Mouse (Mus musculus) neural tube, embryonic 14.5 days (tissue): Measurements from ENCODE around the gene Try10. TPM values are rescaled to one million over a fixed set of nuclear protein-coding genes. Genes with fewer than 3 reads are reported as not detected.
"Not testable (repeated sequence)": the region's sequence is repeated elsewhere in the genome, so short reads cannot be mapped to it uniquely, and the experiment has no call there.

Experiments used
- ATAC-seq: fragments of 200-750 bp; cut with Nextera tagmentation; 2 replicates; pipeline ENCODE4 v1.8.0; 2017; ENCODE audit warnings: low read depth, mild to moderate bottlenecking, moderate TSS enrichment, moderate library complexity
- H3K27ac ChIP-seq: fragments of 300-500 bp; sonication (generic); 2 replicates; pipeline ENCODE4 v1.5.1; 2014; ENCODE audit warnings: low read depth, mild to moderate bottlenecking, control low read depth, low read length, moderate library complexity, mixed read lengths
- H3K27me3 ChIP-seq: fragments of 300-500 bp; sonication (generic); 2 replicates; pipeline ENCODE4 v1.6.1; 2014; ENCODE audit warnings: low read length; ENCODE audit not compliant: control insufficient read depth, insufficient read depth
- H3K36me3 ChIP-seq: fragments of 300-500 bp; sonication (generic); 2 replicates; pipeline ENCODE4 v1.6.1; 2014; ENCODE audit warnings: low read length, mixed read lengths; ENCODE audit not compliant: control insufficient read depth, insufficient read depth
- H3K4me1 ChIP-seq: fragments of 300-500 bp; sonication (generic); 2 replicates; pipeline ENCODE4 v1.6.1; 2014; ENCODE audit warnings: low read length; ENCODE audit not compliant: control insufficient read depth, insufficient read depth
- H3K4me2 ChIP-seq: fragments of 300-500 bp; sonication (generic); 2 replicates; pipeline ENCODE4 v1.6.1; 2014; ENCODE audit warnings: mild to moderate bottlenecking, low read depth, low read length, control low read depth
- H3K4me3 ChIP-seq: fragments of 300-500 bp; sonication (generic); 2 replicates; pipeline ENCODE4 v1.5.1; 2014; ENCODE audit warnings: low read depth, low read length, control low read depth, mixed read lengths
- H3K9ac ChIP-seq: fragments of 300-500 bp; sonication (generic); replicated peaks from 2 replicates; pipeline ENCODE4 v1.6.1; 2014; ENCODE audit warnings: low read depth, mild to moderate bottlenecking, control low read depth, low read length, mixed read lengths
- H3K9me3 ChIP-seq: fragments of 300-500 bp; sonication (generic); 2 replicates; pipeline ENCODE4 v1.6.1; 2016; ENCODE audit warnings: low read length; ENCODE audit not compliant: control insufficient read depth
- WGBS: fragments of 180-500 bp; shearing (Covaris S2); extraction: QIAGEN DNeasy Blood & Tissue Kit; methylation state at CpG from one replicate; pipeline ENCODE4 v1.1.7; 2014; 5-methylcytosine and 5-hydroxymethylcytosine counted together
- polyA plus RNA-seq: library from polyadenylated mRNA; unstranded; fragments of >200 nt; fragmentation: Nextera tagmentation; extraction: Ambion mirVana; gene quantifications from 2 replicates; pipeline ENCODE4 v1.2.1, GENCODE M21; 2014

Try10 gene
- not detected in 2 replicates for polyA plus RNA-seq

GRCm38 (mm10) chr6:41353932-41354331, at the start of gene Try10:
TSS of gene Try10 (plus strand) at chr6:41354105.
- no peaks in the 10 kb centered on the region for H3K36me3 ChIP-seq
- H3K4me2 ChIP-seq = no peak within 1 kb of the TSS
- H3K27ac ChIP-seq = no peak within 1 kb of the TSS
- no peak for ATAC-seq
- H3K27me3 ChIP-seq = no peaks in the 10 kb centered on the region
- H3K9me3 ChIP-seq = no peaks in the 10 kb centered on the region
- 81% methylated on average over 2 of the region's 2 CpGs for WGBS
- H3K9ac ChIP-seq = no peak within 1 kb of the TSS
- H3K4me1 ChIP-seq = no peaks in the 10 kb centered on the region
- H3K4me3 ChIP-seq = no peak within 1 kb of the TSS

- not testable (repeated sequence) for H3K9ac ChIP-seq, ATAC-seq, H3K36me3 ChIP-seq, H3K27ac ChIP-seq, H3K4me1 ChIP-seq, H3K9me3 ChIP-seq, H3K27me3 ChIP-seq, H3K4me2 ChIP-seq, H3K4me3 ChIP-seq
- 76% methylated on average over 3 of the region's 3 CpGs for WGBS
These were observed 37.2 kb upstream of the Try10 start, which contains the start of gene Try5 for GRCm38 (mm10) chr6:41316741-41317140. TSS of gene Try5 (minus strand) at chr6:41316841.

GRCm38 (mm10) chr6:41373772-41374171, 19.9 kb downstream of the Try10 start:
- H3K36me3 ChIP-seq, H3K9ac ChIP-seq, H3K4me2 ChIP-seq, H3K4me1 ChIP-seq, ATAC-seq, H3K4me3 ChIP-seq, H3K9me3 ChIP-seq, H3K27me3 ChIP-seq, H3K27ac ChIP-seq: not testable (repeated sequence)
- 88% methylated on average over 1 of the region's 2 CpGs for WGBS

GRCm38 (mm10) chr6:41377578-41377977, 23.7 kb downstream of the Try10 start, which contains the start of gene Prss3:
TSS of gene Prss3 (minus strand) at chr6:41377678.
- not testable (repeated sequence) for H3K4me1 ChIP-seq, H3K27ac ChIP-seq, H3K27me3 ChIP-seq, H3K4me2 ChIP-seq, H3K4me3 ChIP-seq, H3K9me3 ChIP-seq, H3K9ac ChIP-seq, H3K36me3 ChIP-seq, ATAC-seq

DNA sequence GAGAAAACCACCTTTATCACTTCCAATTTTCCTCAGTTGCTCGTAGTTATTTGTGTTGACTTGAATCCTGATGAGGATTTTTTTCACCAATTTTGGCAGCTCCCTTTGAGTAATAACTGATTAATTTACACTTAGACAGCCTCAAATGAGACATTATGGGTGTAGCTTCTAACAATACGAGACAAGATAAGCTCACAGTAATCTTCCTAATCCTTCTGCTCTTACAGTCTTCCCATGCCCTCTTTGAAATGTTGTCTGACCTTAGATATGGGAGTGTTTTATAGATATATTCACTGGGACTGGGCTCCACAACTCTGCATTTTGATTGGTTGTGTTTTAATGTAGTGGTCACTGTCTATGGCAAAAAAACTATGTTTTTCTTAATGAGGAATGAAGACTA, 32.9 kb downstream of the Try10 start:
- Histone ChIP-seq H3K27ac (no peak overlapping the region), H3K9me3 (no peaks in the 10 kb centered on the region), H3K4me2 (no peak overlapping the region), H3K27me3 (no peaks in the 10 kb centered on the region), H3K4me1 (no peaks in the 10 kb centered on the region), H3K9ac (no peak overlapping the region), H3K36me3 (no peaks in the 10 kb centered on the region), H3K4me3 (no peak overlapping the region)
- WGBS = 96% methylated on average over 2 of the region's 2 CpGs
- no peak for ATAC-seq

DNA sequence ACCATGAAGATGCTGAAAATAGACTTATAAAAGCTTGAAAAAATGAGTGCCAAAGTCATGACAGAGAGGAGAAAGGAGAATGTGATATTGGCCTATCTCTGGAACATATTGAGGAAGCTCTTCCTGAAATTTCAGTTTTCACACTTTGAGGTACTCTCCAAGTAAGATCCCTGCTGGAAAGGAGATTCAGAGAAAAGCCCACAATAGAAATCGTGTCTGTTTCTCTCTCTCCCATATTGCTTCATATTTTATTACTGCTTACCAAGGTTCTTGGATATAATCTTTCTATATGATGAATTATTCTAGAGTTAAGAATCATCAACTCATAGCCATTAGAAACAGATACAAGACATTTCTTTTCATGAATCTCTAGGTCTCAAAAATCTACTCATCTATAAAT, 37.7 kb downstream of the Try10 start:
- not testable (repeated sequence) for H3K4me2 ChIP-seq, ATAC-seq, H3K9ac ChIP-seq, H3K4me1 ChIP-seq, H3K4me3 ChIP-seq, H3K9me3 ChIP-seq, H3K36me3 ChIP-seq, H3K27me3 ChIP-seq, H3K27ac ChIP-seq
- 84% methylated on average over 1 of the region's 1 CpGs for WGBS

DNA sequence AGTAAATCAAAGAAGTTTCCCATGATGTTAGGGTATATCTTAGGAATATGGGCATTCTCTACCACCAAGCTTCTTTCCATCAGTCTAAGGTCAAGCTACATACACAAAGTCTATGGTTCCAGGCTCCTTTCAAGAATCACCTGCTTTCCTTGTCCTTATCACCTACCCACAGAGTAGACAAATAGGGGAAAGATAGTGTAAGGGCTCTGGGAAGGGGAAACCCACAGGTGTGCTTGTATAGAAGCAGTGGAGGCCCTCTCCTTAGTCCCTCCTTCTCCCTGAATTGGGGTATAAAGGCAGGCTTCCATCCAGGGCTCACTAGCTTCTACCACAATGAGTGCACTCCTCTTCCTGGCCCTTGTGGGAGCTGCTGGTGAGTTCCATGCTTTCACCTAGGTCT, 38.2 kb downstream of the Try10 start, which contains the start of gene Gm5771:
Gm5771 (plus strand) TSS at position 301 of the 400 bp plus-strand sequence.
- not testable (repeated sequence) for ATAC-seq, H3K27me3 ChIP-seq, H3K4me1 ChIP-seq, H3K36me3 ChIP-seq, H3K9me3 ChIP-seq, H3K9ac ChIP-seq, H3K4me3 ChIP-seq, H3K4me2 ChIP-seq, H3K27ac ChIP-seq

Other genes with a start within 250 kb of the Try10 start
- gene Try4, start 51.8 kb upstream of the Try10 start, polyA plus RNA-seq = not detected in 2 replicates
- gene Try5, start 37.3 kb upstream of the Try10 start, polyA plus RNA-seq = 0.35 TPM in 1 of 2 replicates, not detected in the other
- not detected in 2 replicates for gene Prss3, start 23.6 kb downstream of the Try10 start, polyA plus RNA-seq
- gene Gm5771, start 38.3 kb downstream of the Try10 start, polyA plus RNA-seq = not detected in 2 replicates
- not detected in 2 replicates for gene Gm10334, start 92.0 kb downstream of the Try10 start, polyA plus RNA-seq
- not detected in 2 replicates for gene Prss1, start 104.8 kb downstream of the Try10 start, polyA plus RNA-seq
- gene Prss2, start 167.7 kb downstream of the Try10 start, polyA plus RNA-seq = not detected in 2 replicates